Mouse (Mus musculus): ENCODE measurements at regions not wholly inside any gene's neighbourhood (a gene's known extent, or its start where the extent isn't known, plus 50 kb on each side); places are given as distances from the start of the nearest gene placed in this dataset.

DNA sequence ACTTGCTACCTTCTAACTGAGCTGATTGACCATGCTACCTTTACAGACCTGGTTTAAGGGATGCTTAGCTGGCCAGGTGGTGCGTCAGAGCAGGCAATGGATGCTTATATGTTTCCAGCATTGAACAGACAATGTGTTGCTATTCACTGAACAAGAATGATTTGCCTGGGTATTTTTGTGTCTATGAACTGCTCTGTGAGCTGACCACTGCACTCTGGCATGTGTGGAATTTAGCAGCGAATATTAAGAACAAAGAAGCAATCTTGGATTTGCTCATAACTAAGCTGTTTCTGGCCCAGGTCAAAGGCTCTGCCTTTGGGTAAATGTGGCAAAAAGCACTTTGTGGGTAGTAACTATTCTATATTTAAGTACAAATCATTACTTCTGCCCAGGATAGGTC is 58.3 kb upstream of the Ccdc39 start:
- no peak for DNase-seq (ENCODE audit: extremely low spot score, low spot score)

DNA sequence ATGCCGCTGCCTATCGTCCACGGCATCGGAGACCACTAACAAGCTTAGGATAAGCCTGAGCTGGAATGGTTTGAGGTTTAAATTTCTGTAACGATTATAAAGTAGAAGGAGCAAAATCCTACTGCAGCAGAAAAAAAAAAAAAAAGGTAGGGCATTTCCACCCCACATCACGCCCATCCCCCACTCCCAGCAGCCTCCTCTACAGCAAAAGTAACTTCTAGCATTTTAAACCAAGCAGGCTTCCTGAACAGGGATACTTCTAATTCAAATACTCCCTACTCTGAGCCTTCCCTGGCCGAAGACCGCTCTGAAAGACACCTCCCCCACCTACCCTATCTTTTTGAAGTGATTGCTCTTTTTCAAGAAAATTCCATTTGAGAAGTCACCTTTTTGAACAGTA is 59.2 kb upstream of the Ccdc39 start:
- no peak for DNase-seq (ENCODE audit: extremely low spot score, low spot score)

DNA sequence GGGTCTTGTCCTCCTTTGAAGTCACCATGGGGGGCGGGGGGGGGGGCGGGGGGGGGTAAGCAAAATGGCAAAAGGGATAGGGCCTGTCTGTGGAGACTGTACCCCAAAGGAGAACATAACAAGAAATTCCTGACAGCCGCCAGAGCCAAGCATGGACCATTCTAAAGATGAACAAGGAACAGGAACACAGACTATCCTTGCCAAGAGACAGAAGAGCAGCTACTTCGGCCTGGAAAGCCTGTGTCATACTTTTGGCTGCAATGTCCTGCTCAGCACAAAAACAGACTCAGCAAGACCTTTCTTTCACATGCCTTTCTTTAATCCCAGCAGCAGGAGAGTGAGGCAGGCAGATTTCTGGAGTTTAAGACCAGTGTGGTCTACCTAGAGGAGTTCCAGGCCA is 59.7 kb upstream of the Ccdc39 start:
- no peak for DNase-seq (ENCODE audit: extremely low spot score, low spot score)

DNA sequence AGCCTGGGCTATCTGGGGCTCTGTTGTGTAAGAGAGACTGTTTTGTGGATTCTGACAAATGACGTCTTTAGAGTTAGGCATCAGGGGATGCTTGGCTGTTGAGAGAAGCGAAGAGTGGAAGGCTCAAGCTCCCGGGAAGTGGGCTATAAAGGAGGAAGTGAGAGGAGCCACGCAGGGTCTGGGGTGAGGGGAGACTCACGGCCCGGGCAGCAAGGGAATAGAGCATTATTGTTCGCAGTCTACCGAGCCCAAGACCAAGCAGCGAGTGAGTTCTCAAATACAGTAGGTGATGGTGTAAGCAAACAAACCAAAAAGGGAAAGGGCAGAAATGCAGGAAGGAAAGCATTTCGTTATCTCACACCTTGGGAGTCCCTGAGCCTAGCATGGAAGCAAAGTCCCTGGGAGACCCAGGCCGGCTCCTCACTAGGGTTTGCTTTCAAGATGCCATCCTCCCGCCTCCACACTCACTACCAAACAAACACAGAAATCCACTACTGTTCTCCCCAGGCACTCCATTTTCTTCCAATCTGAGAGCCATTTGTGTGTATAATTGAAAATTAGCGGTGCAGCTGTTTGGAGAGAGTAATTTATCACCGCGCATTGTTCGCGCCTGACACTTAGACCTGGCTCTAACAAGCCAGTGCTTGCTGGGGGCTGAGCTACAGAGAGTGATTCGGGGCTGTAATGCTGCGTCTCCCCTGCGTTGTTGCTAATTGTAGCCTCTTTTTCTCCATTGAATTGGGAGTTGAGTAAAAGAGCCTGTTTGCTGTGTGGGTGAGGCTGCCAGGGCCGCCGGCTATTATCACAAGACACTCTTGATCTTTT is 61.0 kb upstream of the Ccdc39 start:
- peak; percentile 47 for DNase-seq (ENCODE audit: extremely low spot score, low spot score)

DNA sequence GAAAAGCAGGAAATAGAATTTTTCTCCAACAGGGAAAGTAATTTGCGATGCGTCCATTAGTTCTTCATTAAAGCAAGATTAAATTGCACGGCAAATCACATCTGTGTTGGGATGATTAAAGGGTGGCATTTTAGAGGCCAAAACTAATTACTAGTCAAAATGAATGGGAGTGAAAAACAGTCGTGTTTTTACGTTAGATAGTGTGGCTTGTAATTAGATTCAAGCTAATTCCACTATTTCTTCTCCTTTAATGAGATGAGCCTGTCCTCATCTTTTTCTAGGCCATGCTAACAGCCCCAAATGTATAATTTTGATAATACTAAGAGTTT is 61.5 kb upstream of the Ccdc39 start:
- DNase-seq (ENCODE audit: extremely low spot score, low spot score), result no peak

DNA sequence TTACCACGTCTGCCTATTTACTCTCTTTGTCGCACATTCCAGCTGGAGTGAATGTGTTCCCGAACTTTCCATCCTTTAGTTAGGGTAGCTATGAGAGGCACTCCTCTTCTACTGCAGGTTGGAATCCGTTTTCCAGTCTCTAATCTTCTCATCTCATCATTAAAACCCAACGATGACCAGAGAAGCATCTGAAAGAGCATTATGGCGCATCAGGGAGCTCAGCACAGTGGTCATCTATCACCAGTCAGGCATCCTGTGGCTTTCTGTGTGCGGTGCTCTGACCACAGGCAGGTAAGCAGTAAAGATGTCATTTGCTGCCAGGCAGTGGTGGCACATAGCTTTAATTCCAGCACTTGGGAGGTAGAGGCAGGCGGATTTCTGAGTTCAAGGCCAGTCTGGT is 63.0 kb upstream of the Ccdc39 start:
- DNase-seq (ENCODE audit: extremely low spot score, low spot score), result no peak

DNA sequence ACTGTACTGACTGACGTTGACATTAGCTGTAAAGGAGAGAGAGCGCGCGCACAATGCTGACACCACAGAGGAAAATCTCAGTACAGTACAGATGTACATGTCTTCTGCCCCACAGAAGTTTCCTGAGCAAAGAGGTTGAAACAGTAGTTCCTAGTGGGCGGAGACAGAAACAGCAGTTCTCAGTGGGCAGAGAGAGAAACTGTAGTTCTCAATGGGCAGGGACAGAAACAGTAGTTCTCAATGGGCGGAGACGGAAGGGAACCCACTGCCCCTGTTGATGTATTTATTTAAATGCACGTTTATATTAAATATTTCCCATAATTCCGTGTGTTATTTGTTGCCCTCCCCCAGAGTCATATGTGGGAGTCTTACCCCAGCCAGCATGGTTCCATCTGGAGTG is 67.4 kb upstream of the Ccdc39 start:
- no peak for DNase-seq (ENCODE audit: extremely low spot score, low spot score)

DNA sequence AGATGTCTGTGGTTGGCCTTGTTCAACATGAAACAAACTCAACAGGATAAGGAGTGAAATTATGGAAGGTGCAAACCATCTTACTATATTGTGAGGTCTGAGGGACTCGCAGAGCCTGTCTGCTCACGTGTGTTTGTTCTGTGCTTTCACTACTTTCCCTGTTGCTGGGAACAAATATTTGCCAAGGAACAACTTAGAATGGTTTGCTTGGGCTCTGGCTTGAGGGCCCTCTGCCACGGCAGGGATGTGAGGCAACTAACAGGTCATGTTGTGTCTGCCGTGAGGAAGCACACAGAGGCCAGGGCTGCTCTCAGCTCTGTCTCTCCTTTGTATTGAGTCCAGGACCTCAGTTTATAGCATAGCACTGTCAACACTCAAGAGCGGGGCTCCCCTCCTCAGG is 69.4 kb upstream of the Ccdc39 start:
- DNase-seq (ENCODE audit: extremely low spot score, low spot score), result no peak

DNA sequence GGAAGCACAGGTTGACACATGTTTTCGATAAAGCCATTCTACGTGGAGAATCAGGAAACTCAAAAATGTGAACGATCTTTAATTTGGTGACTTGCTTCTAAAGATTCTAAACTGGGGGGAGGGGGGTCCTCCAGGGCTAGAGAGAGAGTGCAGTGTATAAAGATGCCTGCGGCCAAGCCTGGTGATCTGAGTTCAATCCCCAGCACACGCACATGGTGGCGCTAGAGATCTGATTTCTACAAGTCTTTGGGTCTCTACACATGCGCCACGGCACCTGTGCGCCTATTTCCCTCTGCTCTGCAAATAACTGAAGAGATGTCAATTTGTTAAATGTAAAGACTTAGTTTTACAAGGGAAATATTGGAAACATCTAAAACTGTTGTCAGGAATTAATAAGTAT is 70.3 kb upstream of the Ccdc39 start:
- no peak for DNase-seq (ENCODE audit: extremely low spot score, low spot score)

DNA sequence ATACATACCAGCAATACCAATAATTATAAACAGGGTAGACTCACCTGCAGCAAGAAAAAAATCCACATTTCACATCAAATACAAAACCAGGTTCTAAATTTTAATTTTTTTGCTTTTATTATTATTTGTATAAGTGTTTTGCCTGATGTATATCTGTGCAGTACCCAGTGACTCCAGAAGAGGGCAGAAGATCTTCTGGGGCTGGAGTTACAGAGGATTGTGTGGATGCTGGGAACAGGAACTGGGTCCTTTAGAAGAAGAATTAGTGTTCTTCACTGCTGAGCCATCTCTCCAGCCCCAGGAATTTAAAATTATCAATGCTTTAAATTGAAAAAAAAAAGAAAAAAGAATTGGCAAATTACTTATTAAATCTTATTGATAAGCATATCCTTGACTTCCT is 71.7 kb upstream of the Ccdc39 start:
- no peak for DNase-seq (ENCODE audit: extremely low spot score, low spot score)

DNA sequence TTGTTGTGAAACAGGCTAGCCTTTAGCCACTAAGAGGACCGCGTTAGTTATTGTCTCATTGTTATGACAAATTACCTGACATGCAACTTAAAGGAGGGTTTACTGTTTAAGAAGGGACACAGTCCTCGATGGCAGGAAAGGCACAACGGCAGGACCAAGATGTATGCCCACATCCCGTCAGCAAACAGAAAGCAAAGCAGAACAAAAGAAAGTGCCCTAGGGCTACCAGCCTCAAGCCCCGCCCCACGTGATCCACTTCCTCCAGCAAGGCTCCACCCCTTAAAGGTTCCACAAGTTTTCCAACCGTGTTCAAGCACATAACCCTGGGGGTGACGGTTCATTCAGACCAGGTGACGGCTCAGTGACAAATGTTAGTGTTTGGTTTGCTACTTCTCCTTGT is 72.2 kb upstream of the Ccdc39 start:
- no peak for DNase-seq (ENCODE audit: extremely low spot score, low spot score)

DNA sequence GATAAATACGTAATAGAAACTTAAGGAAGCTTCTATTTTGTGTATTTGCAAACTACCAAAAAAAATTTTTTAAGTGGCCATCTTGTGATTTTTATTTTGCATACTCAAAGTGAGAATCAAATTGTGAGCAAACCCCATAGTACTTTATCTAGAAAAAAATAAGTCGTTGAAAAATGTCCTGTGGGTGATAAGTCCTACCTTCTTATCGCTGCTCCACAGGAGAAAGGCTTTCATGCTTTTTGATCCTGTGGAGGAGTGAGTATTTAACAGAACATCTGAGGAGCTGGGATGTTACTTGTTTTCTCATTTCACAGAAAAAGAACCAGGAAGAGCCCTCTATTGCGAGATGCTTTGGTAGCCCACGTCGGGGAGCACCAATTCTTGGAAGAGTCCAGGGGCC is 72.7 kb upstream of the Ccdc39 start:
- DNase-seq (ENCODE audit: extremely low spot score, low spot score), result no peak

DNA sequence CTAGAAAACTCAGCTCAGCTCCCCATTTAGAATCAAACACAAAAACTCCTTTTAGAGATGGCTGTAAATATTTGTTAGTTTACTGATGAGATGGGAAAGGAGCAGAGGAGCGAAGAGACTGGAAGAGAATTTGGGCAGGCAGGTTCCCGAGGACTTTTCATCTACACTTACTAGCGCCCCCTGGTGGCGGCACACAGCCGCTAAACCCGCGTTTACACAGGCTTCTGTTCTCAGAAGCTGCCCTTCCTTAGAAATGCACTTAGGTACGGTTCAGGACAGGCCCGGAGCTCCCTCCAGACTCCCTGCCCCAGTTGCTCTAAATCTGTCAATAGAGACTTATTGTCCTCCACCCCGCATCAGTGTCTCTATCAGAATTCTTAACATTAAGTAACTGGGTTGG is 74.7 kb upstream of the Ccdc39 start:
- peak; percentile 80 for DNase-seq (ENCODE audit: extremely low spot score, low spot score)

DNA sequence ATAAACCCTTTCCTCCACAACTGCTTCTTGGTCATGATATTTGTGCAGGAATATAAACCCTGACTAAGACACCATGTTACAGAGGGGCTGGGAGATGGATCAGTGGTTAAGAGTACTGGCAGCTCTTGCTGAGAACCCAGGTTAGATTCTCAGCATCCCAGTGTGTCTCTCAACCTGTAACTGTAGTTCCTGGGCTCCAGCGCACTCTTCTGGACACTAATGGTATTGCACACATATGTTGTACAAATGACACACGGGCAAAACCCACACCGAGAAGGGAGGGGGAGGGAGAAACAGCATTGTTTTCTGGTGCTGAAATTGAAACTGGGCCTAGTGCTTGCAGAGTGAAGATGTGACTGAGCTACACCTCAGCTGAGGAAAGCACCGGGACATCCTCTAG is 81.0 kb upstream of the Ccdc39 start:
- no peak for DNase-seq (ENCODE audit: extremely low spot score, low spot score)

DNA sequence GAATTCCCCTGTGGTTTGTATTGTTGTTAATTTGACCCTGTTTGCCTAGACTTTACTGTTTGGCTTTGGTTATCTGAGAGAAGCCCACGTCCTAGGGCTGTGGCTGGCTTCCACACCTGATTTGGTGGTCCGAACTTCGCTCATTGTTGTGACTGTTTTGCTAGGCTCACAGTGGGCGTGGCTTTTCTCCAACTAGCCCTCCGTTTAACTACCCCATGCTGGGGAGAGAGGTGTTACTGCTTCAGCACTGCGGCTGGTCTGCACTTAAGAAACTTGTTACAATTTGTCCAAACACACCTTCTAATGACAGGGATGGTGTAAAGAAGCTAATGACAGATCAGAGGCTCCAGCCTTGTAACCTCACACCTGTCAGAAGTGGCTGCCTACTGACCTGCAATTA is 64.7 kb upstream of the Fxr1 start:
- no peak for DNase-seq (ENCODE audit: extremely low spot score, low spot score)

DNA sequence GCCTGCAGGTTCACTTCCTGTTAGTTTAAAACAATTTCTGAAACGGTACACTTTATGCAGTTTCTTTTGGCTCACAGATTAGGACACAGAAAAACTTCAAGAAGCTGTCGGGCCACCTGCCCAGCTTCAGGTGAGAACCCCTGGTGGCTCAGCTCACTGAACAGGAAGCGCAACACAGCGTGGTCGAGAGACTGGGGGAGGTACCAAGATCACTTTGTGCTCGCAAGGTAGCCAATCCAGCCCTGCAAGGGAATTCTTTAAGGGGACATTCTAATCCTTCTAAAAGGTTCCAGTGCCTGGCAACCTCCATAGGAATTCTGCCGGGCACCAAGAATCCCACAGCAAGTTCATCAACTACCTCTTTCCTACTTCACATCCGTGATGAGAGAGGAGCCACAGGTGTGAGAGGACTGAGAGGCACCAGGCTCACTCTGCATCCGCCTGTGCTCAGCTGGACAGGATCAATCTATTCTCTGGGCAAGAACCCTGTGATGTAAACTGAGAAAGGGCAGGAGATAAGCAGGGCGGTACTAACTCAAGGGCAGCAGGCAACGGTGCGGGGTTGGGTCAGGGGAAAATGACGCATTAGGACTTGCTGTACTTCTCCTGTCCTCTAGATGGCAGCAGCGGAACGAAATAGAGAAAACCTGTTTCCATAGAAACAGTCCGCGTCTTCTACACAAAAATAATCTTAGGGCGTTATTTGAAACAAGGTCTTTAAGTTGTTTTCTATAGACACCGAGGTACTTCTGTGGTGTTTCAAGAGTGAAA is 63.7 kb upstream of the Fxr1 start:
- peak; percentile 72 for DNase-seq (ENCODE audit: extremely low spot score, low spot score)

DNA sequence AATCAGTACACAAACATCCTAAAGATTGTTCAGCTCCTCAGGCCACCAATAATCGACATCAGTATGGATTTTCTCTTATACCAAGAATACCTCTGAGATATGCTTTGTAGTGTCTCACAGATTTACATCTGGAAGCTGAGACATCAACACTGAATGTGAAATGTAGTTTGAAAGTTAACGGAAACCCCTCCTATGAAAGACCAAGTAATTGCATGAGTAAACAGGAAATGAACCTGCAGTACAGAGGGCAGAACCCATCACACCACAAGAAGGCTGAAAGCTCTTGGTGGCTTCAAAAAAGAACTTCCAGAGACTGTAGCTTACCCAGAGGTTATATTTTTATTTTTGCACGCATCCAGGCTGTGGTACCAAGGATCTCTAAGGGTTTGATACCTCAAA is 63.1 kb upstream of the Fxr1 start:
- DNase-seq (ENCODE audit: extremely low spot score, low spot score), result no peak

DNA sequence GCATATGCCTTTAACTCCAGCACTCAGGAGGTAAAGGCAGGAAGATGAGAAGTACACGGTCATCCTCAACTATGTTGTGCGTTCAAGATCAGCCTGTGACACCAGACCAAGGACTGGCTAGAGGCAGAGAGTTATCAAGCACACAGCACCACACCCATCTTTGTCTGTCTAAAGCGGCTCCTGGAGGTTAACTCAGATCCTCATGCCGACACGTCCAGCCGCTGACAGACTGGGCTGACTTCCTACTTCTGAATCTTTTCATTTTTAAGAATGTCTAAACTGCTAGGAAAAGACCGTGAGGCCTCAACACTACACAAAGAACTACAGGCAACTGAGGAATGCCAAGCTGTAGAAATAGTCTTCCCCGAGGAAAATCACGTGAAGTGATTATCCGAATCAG is 62.1 kb upstream of the Fxr1 start:
- DNase-seq (ENCODE audit: extremely low spot score, low spot score), result no peak

DNA sequence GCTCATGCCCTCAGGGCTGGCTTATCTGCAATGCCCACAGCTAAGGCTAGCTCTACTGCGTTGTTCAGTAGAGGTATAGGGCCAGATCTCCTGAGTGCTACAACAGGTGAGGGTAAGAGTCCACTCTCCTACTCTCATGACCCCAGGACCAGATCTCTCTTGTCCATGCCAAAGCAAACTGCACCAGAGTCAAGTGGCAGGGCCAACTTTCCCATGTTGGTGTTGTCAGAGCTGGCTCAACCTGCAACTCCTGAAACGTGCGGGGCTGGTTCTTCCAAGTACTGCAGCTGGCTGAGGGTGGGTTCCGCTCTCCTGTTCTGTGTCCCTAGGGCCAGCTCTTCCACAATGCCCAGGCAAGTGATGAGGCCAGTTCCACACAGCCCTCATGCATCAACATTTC is 61.5 kb upstream of the Fxr1 start:
- no peak for DNase-seq (ENCODE audit: extremely low spot score, low spot score)

DNA sequence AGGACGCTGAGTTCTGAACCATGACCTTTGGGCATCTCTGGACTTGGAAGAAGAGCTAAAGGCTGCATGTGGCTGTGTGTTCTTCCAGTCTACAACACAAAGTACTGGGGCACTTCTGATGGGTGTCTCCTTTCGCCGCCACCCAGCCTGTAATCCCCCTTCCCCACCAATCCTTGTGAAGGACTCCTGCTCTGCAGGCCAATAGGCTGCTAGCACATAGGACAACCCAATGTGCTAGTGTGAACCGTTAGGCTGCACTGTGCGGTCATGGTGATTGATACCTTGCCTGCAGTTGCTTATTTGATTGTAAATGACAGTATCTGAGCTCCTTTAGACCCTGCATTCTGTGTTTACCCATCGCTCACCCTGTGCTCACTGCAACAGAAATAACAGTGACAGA is 59.5 kb upstream of the Fxr1 start:
- no peak for DNase-seq (ENCODE audit: extremely low spot score, low spot score)

DNA sequence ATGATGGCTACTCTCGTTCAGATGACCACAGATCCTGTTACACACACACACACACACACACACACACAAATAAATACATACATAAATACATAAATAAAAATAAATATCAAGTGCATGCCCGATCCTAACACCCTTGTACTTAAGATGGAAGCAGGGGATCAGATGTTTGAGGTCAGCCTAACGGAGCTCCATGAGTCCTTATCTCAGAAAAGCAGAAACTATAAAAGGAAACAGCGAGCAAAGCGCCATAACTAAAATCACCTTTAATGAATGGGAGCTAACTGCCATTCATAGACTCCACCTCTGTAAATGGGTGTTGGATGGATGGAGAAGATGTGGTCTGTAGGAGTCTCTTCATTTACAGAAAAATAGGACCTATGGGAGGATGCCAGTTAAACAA is 56.8 kb upstream of the Fxr1 start:
- no peak for DNase-seq (ENCODE audit: extremely low spot score, low spot score)

DNA sequence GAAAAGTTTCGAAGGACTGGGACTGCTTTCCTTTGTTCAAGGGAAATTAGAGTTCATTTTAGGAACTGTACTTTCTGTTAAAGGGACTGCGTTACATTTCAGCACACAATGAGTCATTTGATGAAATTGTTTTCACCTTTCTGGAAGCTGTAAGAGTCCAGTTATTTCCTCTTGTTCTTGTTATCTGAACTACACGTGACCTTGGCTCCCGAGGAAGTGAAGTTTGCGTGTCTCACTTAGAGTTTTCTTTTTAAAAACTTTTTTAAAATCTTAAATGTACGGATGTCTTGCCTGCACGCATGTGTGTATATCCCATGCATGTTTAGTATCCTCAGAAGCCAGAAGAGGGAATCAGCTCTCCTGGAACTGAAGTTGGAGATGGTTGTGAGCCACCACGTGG is 52.6 kb upstream of the Fxr1 start:
- DNase-seq (ENCODE audit: extremely low spot score, low spot score), result no peak
